Mouse (Mus musculus) embryonic fibroblast, embryonic 13.5 days (primary cell): ENCODE measurements around the gene Pus1.

Experiments
- CTCF ChIP-seq: IDR thresholded peaks from 2 replicates; pipeline ENCODE4 v1.5.1; 2011; ENCODE audit warnings: mild to moderate bottlenecking, control low read depth, low read length, moderate library complexity, borderline replicate concordance; ENCODE audit not compliant: insufficient read depth
- POLR2A ChIP-seq: IDR thresholded peaks from 2 replicates; pipeline ENCODE4 v1.6.1; 2011; ENCODE audit warnings: low read depth, mild to moderate bottlenecking, control low read depth, low read length, moderate library complexity

GRCm38 (mm10) chr5:110824421-110824820 is 44.0 kb upstream of the Pus1 start:
- TF ChIP-seq POLR2A: no peak
- TF ChIP-seq CTCF: no peak
